Mouse (Mus musculus): Measurements from ENCODE around the gene Slc29a3. TPM values are rescaled to one million over a fixed set of nuclear protein-coding genes. Genes with fewer than 3 reads are reported as not detected.
A peak's percentile ranks its signal among the peaks of the same experiment; 100 is the strongest.

Slc29a3 gene
- polyA plus RNA-seq (2014; fragmentation: Nextera tagmentation; extraction: Ambion mirVana): 9.0 and 9.9 TPM in 2 replicates

DNA sequence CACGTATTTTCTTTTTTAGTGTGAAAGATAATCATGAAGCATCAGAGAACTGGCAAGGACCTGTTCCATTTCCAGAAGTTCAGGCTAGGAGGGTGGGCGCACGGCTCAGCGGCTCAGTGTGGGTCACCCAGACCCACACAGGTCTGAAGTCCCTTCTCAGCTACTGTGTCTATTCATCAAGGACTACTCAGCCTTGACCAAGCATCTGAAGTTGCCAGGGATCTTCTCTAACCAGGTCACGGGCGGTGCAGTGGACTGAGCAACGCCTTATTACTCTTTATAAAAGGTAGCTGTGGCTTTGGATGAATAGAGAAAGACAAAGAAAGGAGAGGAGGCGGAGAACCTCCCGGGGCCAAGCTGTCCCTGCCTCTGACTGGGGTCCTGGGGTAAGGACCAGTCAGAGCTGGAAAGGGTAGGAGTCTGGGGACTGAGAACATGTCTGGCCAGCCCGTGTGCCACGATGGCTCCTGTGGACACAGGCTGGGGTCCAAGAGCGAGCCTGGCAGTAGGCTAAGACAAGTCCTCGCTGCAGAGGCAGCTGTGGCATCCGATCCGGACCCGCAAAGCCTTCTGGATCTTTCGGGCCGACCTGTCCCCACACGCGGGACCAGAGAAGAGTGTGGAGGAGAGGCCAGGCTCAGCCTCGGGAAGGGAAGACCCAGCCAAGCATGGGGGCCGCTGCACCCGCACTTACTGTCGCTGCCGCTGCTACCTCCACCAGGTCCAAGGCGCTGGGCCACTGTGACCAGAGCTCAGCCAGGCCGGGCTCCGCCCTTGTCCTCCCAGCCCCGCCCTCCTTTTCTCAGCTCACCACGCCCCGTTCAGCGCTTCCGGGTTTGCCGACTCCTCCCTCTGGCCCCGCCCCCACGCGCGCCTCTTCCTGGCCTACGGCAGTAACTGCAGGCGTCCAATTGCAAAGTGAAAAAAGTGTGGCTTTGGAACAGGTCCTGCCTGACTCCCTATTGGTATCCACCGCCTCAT lies at the start of gene Slc29a3:
Slc29a3 (minus strand) TSS at position 755 of the 981 bp plus-strand sequence.
- peaks cover 11% of the 10 kb centered on the region; the same call in 1 of the 2 replicates for H3K36me3 ChIP-seq (ENCODE audit: control insufficient read depth, insufficient read depth, low read length)
- ATAC-seq (ENCODE audit: low read depth) (peak; percentile 96), DNase-seq (ENCODE audit: low spot score) (peak; percentile 97)
- peak within 1 kb of the TSS; percentile 63 for H3K4me3 ChIP-seq (ENCODE audit: low read depth, low read length)
- H3K27ac ChIP-seq (replicated peaks; ENCODE audit: low read depth, low read length): peak within 1 kb of the TSS; percentile 62
- H3K9me3 ChIP-seq (ENCODE audit: control insufficient read depth, low read length): no peaks in the 10 kb centered on the region
- WGBS: 9% methylated on average over 31 of the region's 41 CpGs
- H3K9ac ChIP-seq (ENCODE audit: low read depth, low read length): peak within 1 kb of the TSS; percentile 87
- peak within 1 kb of the TSS; percentile 77 for H3K4me2 ChIP-seq (ENCODE audit: low read depth, low read length)
- no peaks in the 10 kb centered on the region for H3K27me3 ChIP-seq (replicated peaks; ENCODE audit: control insufficient read depth, insufficient read depth, low read length)
- peaks cover 7% of the 10 kb centered on the region; the same call in 1 of the 2 replicates for H3K4me1 ChIP-seq (ENCODE audit: control insufficient read depth, insufficient read depth, low read length)

GRCm38 (mm10) chr10:60801898-60802412 lies 49.4 kb upstream of the Slc29a3 start:
- peaks cover 9% of the 10 kb centered on the region; the same call in 1 of the 2 replicates for H3K27me3 ChIP-seq (replicated peaks; ENCODE audit: control insufficient read depth, insufficient read depth, low read length)
- H3K36me3 ChIP-seq (ENCODE audit: control insufficient read depth, insufficient read depth, low read length): no peaks in the 10 kb centered on the region
- no peaks in the 10 kb centered on the region for H3K9me3 ChIP-seq (ENCODE audit: control insufficient read depth, low read length)
- no peak overlapping the region for H3K27ac ChIP-seq (replicated peaks; ENCODE audit: low read depth, low read length)
- ATAC-seq (ENCODE audit: low read depth) (no peak), DNase-seq (ENCODE audit: low spot score) (no peak)
- 62% methylated on average over 12 of the region's 12 CpGs for WGBS
- H3K9ac ChIP-seq (ENCODE audit: low read depth, low read length): no peak overlapping the region
- H3K4me1 ChIP-seq (ENCODE audit: control insufficient read depth, insufficient read depth, low read length): peaks cover 34% of the 10 kb centered on the region
- no peak overlapping the region for H3K4me2 ChIP-seq (ENCODE audit: low read depth, low read length)
- no peak overlapping the region for H3K4me3 ChIP-seq (ENCODE audit: low read depth, low read length)

GRCm38 (mm10) chr10:60801168-60801897 lies 48.7 kb upstream of the Slc29a3 start:
- WGBS: 38% methylated on average over 11 of the region's 11 CpGs
- no peak for ATAC-seq (ENCODE audit: low read depth)

DNA sequence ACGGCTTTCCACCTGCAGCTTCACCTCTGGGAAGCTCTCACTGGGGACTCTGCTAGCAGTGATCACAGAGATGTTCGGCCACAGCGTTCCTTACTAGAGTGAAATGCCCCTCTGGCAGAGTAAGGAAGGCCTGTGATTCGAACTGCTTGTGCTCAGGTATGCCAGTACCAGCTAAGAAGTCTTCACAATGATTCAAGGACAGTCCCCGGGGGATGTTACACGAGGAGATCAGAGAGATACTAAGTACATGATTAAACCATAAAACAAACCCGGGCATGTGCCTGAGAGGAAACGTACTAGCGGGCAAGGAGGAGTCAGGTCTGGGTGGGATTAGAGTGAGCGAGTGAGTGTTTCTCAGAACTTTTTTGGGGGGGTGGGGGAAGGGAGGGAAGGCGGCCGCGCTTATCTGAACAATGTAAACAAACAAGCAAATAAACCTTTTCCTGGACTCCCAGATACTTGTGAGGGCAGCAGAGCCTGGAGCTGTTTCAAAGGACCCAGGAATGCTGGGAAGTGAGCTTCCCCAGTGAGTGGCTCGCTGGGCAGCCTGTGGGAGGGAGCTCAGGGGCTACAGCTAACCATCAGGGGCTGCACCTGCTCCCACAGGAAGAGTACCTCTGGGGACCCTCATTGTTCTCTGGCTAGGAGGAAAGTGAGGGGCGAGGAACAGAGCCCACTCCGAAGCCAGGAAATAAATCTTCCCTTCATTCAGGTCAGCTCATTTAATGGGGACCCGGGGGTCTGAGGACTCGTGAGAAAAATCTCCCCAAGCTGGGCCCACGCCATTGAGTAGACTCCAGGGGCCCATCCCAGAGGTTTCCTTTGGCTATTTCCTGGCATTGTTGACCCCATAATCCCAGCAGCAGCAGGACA lies 47.9 kb upstream of the Slc29a3 start:
- DNase-seq (ENCODE audit: low spot score) (peak; percentile 52), ATAC-seq (ENCODE audit: low read depth) (no peak)
- Histone ChIP-seq H3K27me3 (replicated peaks; ENCODE audit: control insufficient read depth, insufficient read depth, low read length) (peaks cover 9% of the 10 kb centered on the region; the same call in 1 of the 2 replicates), H3K4me1 (ENCODE audit: control insufficient read depth, insufficient read depth, low read length) (peaks cover 21% of the 10 kb centered on the region), H3K27ac (replicated peaks; ENCODE audit: low read depth, low read length) (no peak overlapping the region), H3K4me3 (ENCODE audit: low read depth, low read length) (no peak overlapping the region), H3K9me3 (ENCODE audit: control insufficient read depth, low read length) (no peaks in the 10 kb centered on the region), H3K4me2 (ENCODE audit: low read depth, low read length) (0 out of 2 replicates have a peak overlapping the region, but pooled peaks have one; percentile 11), H3K36me3 (ENCODE audit: control insufficient read depth, insufficient read depth, low read length) (no peaks in the 10 kb centered on the region), H3K9ac (ENCODE audit: low read depth, low read length) (peak overlapping the region; percentile 22; the same call in 1 of the 2 replicates)
- 13% methylated on average over 19 of the region's 19 CpGs for WGBS

More at GRCm38 (mm10) chr10:60801168-60801897, 48.7 kb upstream of the Slc29a3 start:
- peaks cover 28% of the 10 kb centered on the region for H3K4me1 ChIP-seq (ENCODE audit: control insufficient read depth, insufficient read depth, low read length)
- peaks cover 9% of the 10 kb centered on the region; the same call in 1 of the 2 replicates for H3K27me3 ChIP-seq (replicated peaks; ENCODE audit: control insufficient read depth, insufficient read depth, low read length)
- no peak for DNase-seq (ENCODE audit: low spot score)
- no peak overlapping the region for H3K4me3 ChIP-seq (ENCODE audit: low read depth, low read length)
- no peak overlapping the region for H3K9ac ChIP-seq (ENCODE audit: low read depth, low read length)
- H3K9me3 ChIP-seq (ENCODE audit: control insufficient read depth, low read length): no peaks in the 10 kb centered on the region
- H3K36me3 ChIP-seq (ENCODE audit: control insufficient read depth, insufficient read depth, low read length): no peaks in the 10 kb centered on the region
- H3K27ac ChIP-seq (replicated peaks; ENCODE audit: low read depth, low read length): no peak overlapping the region
- H3K4me2 ChIP-seq (ENCODE audit: low read depth, low read length): no peak overlapping the region

DNA sequence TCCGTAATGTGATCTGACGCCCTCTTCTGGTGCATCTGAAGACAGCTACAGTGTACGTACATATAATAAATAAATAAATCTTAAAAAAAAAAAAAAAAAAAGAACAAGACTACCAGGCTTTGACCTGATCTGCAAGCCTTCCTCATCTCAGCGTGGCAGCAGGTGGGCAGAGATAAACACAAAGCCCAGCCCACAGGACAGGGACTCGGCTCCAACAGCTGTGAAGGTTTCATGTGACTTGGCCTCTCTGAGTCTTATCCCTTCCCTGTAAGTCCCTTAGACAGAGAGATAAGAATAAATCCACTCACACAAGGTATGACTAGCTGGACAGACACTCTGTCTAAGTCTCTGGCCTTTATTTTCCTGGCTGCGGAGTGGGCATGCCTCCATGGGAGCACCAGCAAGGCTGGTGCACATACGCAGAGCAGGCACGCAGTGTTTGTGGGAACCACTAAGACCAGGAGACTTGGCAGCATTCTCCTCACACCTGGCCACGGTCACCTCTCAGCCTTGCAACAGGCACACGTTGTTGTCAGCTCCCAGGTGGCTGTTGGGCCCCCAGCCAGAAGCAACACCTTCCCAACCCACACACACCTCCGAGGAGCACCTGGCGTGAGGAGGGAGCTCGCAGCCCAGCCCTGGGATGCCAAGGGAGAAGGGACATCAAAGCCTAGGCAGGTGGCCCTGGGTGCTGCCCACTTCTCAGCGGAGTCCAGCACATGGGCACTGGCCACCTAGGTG lies 45.3 kb upstream of the Slc29a3 start:
- H3K9ac ChIP-seq (ENCODE audit: low read depth, low read length): no peak overlapping the region
- ATAC-seq (ENCODE audit: low read depth): peak; percentile 13; the same call in 1 of the 2 replicates
- H3K27me3 ChIP-seq (replicated peaks; ENCODE audit: control insufficient read depth, insufficient read depth, low read length): peaks cover 9% of the 10 kb centered on the region; the same call in 1 of the 2 replicates
- H3K36me3 ChIP-seq (ENCODE audit: control insufficient read depth, insufficient read depth, low read length): no peaks in the 10 kb centered on the region
- H3K9me3 ChIP-seq (ENCODE audit: control insufficient read depth, low read length): no peaks in the 10 kb centered on the region
- no peak overlapping the region for H3K4me2 ChIP-seq (ENCODE audit: low read depth, low read length)
- H3K4me3 ChIP-seq (ENCODE audit: low read depth, low read length): no peak overlapping the region
- DNase-seq (ENCODE audit: low spot score): no peak
- H3K4me1 ChIP-seq (ENCODE audit: control insufficient read depth, insufficient read depth, low read length): peaks cover 19% of the 10 kb centered on the region
- WGBS: 76% methylated on average over 14 of the region's 14 CpGs
- no peak overlapping the region for H3K27ac ChIP-seq (replicated peaks; ENCODE audit: low read depth, low read length)

GRCm38 (mm10) chr10:60796474-60796873 lies 43.9 kb upstream of the Slc29a3 start:
- Histone ChIP-seq H3K4me1 (ENCODE audit: control insufficient read depth, insufficient read depth, low read length) (peaks cover 23% of the 10 kb centered on the region), H3K4me2 (ENCODE audit: low read depth, low read length) (no peak overlapping the region), H3K27me3 (replicated peaks; ENCODE audit: control insufficient read depth, insufficient read depth, low read length) (peaks cover 3% of the 10 kb centered on the region; the same call in 1 of the 2 replicates), H3K27ac (replicated peaks; ENCODE audit: low read depth, low read length) (no peak overlapping the region), H3K4me3 (ENCODE audit: low read depth, low read length) (no peak overlapping the region), H3K9me3 (ENCODE audit: control insufficient read depth, low read length) (no peaks in the 10 kb centered on the region), H3K36me3 (ENCODE audit: control insufficient read depth, insufficient read depth, low read length) (no peaks in the 10 kb centered on the region), H3K9ac (ENCODE audit: low read depth, low read length) (no peak overlapping the region)
- WGBS: 87% methylated on average over 7 of the region's 7 CpGs
- DNase-seq (ENCODE audit: low spot score) (no peak), ATAC-seq (ENCODE audit: low read depth) (no peak)

DNA sequence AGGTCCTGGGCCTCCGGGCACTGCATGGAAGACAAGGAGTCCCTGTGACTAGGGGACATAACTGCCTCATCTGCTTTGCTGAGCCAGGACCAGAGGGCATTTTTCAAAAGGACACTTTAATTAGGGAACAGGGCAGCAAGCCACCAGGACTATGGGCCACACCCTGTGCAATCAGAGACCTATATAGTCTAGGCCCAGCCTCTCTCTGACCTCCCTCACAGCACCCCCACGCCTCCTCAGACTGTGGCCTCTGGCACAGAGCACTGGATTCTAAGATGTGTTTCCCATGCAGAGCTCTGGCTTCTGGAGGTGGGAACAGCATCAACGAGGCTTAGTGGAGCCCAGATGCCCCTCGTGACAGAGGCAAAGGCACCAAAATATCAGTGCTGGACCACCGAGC lies 43.4 kb upstream of the Slc29a3 start:
- no peak overlapping the region for H3K4me2 ChIP-seq (ENCODE audit: low read depth, low read length)
- H3K27ac ChIP-seq (replicated peaks; ENCODE audit: low read depth, low read length): no peak overlapping the region
- peaks cover 23% of the 10 kb centered on the region for H3K4me1 ChIP-seq (ENCODE audit: control insufficient read depth, insufficient read depth, low read length)
- DNase-seq (ENCODE audit: low spot score) (no peak), ATAC-seq (ENCODE audit: low read depth) (no peak)
- no peaks in the 10 kb centered on the region for H3K9me3 ChIP-seq (ENCODE audit: control insufficient read depth, low read length)
- H3K27me3 ChIP-seq (replicated peaks; ENCODE audit: control insufficient read depth, insufficient read depth, low read length): peaks cover 3% of the 10 kb centered on the region; the same call in 1 of the 2 replicates
- 65% methylated on average over 5 of the region's 5 CpGs for WGBS
- H3K9ac ChIP-seq (ENCODE audit: low read depth, low read length): no peak overlapping the region
- H3K4me3 ChIP-seq (ENCODE audit: low read depth, low read length): no peak overlapping the region
- H3K36me3 ChIP-seq (ENCODE audit: control insufficient read depth, insufficient read depth, low read length): no peaks in the 10 kb centered on the region

Data from embryonic facial prominence, embryonic 14.5 days (tissue).